Mouse (Mus musculus): ENCODE data around the gene Gcdh. TPM values are rescaled to one million over a fixed set of nuclear protein-coding genes. Genes with fewer than 3 reads are reported as not detected.

Gene Gcdh
- polyA plus RNA-seq, 1 experiment: 13.9 TPM

DNA sequence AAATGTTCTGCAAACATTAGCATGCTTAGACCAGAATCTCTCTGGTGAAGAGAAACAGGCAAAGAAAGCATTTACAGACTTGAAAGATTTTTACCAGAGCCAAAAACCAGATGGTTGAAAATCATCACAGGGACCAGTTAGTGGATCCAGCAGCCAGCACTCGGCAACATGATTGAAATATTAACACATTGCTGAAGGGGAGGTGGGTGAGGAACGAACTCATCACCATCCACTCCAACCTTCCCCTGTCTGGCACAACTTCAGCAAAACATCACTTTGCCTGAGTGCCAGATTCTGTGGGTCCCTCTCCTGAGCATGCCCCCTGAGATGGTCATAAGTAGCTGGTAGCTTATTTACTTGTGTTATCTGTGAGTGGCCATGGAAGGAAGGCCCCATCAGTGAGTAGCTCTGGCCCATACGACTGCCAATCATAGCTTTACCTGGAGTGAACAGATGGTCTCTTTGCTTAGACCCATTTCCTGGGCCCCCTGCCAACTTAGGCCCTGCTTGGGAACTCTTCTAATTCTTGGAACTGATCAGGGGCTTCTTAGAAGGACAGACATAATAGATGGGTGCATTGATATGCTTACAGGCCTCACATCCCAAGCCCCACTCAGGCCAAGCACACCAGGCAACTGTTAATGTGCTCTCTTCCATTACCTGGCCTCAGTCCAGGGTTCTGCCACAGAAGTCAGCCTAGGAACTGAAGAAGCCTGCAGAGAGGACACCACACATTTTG, 16.3 kb downstream of the Gcdh start:
- H3K36me3 ChIP-seq (replicated peaks; ENCODE audit: low read length): peaks cover 10% of the 10 kb centered on the region
- H3K27me3 ChIP-seq (replicated peaks): no peaks in the 10 kb centered on the region
- TF ChIP-seq GATA1 (IDR thresholded peaks at IDR 0.05; ENCODE audit: borderline replicate concordance, low read length): no peak
- TF ChIP-seq FLI1 (IDR thresholded peaks at IDR 0.05; ENCODE audit: low read length): no peak
- no peaks in the 10 kb centered on the region for H3K9me3 ChIP-seq
- H3K4me1 ChIP-seq: peaks cover 6% of the 10 kb centered on the region
- no peak overlapping the region for H3K4me3 ChIP-seq (replicated peaks)

DNA sequence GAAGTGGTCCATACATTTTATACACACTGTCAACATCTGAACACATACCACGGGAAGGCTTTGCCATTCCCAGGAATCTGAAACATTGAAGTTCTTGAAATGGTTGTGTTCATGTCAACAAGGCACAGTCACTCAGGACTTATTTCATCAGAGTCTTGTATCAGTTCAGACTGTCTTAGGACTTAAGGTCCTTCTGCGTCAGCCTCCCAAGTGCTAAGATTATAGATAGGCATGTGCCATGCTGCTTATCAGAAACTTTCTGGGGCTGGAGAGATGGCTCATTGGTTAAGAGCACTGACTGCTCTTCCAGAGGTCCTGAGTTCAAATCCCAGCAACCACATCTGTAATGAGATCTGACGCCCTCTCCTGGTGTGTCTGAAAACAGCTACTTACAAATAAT, 19.4 kb downstream of the Gcdh start:
- no peaks in the 10 kb centered on the region for H3K27me3 ChIP-seq (replicated peaks)
- TF ChIP-seq FLI1 (IDR thresholded peaks at IDR 0.05; ENCODE audit: low read length) (no peak), GATA1 (IDR thresholded peaks at IDR 0.05; ENCODE audit: borderline replicate concordance, low read length) (no peak)
- H3K4me1 ChIP-seq: peaks cover 19% of the 10 kb centered on the region
- H3K4me3 ChIP-seq (replicated peaks): no peak overlapping the region
- H3K9me3 ChIP-seq: no peaks in the 10 kb centered on the region
- peaks cover 22% of the 10 kb centered on the region for H3K36me3 ChIP-seq (replicated peaks; ENCODE audit: low read length)

DNA sequence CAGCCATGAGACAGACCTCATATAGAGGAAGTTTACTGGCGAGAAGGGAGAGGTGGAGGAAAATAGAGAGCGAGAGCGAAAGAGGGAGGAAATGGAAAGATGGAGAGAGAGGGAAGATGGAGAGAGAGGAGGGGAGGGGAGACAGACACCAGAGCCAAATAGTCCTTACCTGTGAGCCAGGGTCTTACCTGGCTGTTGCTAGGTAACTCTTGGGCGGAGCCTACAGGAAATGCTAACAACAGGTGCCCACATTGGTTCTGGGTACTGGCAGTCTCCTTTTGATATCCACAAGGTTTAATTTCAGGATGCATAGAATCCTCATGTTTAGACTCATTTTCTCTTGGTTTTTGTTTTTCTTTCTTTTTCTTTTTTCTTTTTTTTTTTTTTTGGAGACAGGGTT, 20.7 kb downstream of the Gcdh start:
- H3K27me3 ChIP-seq (replicated peaks): no peaks in the 10 kb centered on the region
- no peaks in the 10 kb centered on the region for H3K9me3 ChIP-seq
- peak overlapping the region; percentile 93 for H3K4me3 ChIP-seq (replicated peaks)
- no peak for TF ChIP-seq GATA1 (IDR thresholded peaks at IDR 0.05; ENCODE audit: borderline replicate concordance, low read length)
- TF ChIP-seq FLI1 (IDR thresholded peaks at IDR 0.05; ENCODE audit: low read length): no peak
- H3K4me1 ChIP-seq: peaks cover 19% of the 10 kb centered on the region
- peaks cover 35% of the 10 kb centered on the region for H3K36me3 ChIP-seq (replicated peaks; ENCODE audit: low read length)

DNA sequence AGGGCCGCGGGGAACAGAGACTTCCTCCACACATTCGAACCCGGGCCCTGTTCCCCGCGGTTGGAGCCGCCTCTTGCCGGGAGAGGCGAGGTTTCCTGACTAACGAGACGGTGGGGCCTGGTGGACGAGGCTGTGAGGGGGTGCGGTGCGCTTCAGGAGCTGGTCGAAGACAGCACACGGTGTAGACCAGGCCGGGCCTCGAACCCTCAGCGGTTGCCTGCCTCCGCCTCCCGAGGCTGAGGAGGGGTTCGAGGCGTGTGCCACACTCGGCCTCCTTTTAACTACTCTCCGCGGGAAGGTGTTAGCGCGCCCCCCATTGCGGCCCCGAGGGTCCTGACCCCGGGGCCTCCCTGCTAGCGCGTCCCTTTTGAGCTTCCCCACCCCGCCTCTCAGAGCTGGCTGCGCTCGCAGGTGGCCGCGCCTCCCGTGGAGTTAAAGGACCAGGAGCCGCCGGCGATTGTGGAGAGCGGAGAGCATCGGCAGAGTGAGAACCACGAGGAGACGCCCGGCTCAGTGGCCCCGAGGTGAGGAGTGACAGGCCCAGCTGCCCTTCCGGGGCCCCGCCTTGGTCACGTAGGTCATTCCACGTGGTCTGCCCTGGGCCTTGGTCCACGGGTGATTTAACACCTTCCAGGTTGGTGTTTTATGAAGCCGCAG, 21.3 kb downstream of the Gcdh start:
- TF ChIP-seq GATA1 (IDR thresholded peaks at IDR 0.05; ENCODE audit: borderline replicate concordance, low read length) (no peak), FLI1 (IDR thresholded peaks at IDR 0.05; ENCODE audit: low read length) (no peak)
- peak overlapping the region; percentile 93 for H3K4me3 ChIP-seq (replicated peaks)
- H3K27me3 ChIP-seq (replicated peaks): no peaks in the 10 kb centered on the region
- H3K4me1 ChIP-seq: peaks cover 19% of the 10 kb centered on the region
- H3K9me3 ChIP-seq: no peaks in the 10 kb centered on the region
- H3K36me3 ChIP-seq (replicated peaks; ENCODE audit: low read length): peaks cover 37% of the 10 kb centered on the region

DNA sequence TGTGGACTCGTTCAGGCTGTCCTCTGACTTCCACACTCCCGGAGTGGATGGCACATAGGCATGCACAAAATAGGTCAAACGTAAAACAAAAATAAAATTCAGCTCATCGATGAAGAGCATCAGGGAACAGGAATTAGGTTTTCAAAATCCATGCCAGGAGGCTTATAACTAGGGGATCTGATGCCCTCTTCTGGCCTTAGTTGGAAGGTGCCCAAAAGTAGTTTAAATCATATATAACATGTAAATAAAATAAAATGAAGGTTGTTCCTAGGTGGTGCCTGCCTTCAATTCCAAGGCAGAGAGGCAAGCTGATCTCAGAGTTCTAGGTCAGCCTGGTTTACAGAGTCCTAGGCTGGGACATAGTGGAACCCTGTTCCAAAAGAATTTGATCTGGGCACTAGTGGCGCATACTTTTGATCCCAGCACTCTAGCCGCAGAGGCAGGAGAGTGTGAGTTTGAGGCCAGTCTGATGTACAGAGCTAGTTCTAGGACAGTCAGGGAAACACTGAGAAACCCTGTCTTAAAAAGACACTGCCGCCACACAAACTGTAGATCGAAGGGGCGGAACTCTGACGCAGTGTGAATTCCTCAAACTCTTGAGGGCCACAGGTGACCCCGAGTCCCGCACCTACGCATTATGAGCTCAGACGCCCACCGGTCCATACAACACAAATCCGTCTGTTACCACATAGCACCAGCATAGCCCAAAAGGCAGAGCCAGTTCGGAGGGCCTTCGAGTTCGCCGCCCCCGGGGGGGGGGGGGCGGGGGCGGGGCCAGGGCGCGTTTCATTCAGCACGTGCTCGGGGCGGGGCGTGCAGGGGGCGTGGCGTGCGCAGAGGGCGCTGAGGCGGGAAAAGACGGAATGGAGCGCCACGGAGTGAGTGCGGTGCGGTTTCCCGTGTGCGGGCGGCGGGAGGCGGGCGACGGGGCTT, 22.1 kb downstream of the Gcdh start, which contains the start of gene Syce2:
Gene Syce2, plus strand, starts transcription at position 736 of the 933 bp plus-strand sequence.
- peaks cover 43% of the 10 kb centered on the region for H3K36me3 ChIP-seq (replicated peaks; ENCODE audit: low read length)
- H3K9me3 ChIP-seq: no peaks in the 10 kb centered on the region
- H3K4me3 ChIP-seq (replicated peaks): peak within 1 kb of the TSS; percentile 93
- TF ChIP-seq FLI1 (IDR thresholded peaks at IDR 0.05; ENCODE audit: low read length) (no peak), GATA1 (IDR thresholded peaks at IDR 0.05; ENCODE audit: borderline replicate concordance, low read length) (no peak)
- no peaks in the 10 kb centered on the region for H3K27me3 ChIP-seq (replicated peaks)
- peaks cover 19% of the 10 kb centered on the region for H3K4me1 ChIP-seq

DNA sequence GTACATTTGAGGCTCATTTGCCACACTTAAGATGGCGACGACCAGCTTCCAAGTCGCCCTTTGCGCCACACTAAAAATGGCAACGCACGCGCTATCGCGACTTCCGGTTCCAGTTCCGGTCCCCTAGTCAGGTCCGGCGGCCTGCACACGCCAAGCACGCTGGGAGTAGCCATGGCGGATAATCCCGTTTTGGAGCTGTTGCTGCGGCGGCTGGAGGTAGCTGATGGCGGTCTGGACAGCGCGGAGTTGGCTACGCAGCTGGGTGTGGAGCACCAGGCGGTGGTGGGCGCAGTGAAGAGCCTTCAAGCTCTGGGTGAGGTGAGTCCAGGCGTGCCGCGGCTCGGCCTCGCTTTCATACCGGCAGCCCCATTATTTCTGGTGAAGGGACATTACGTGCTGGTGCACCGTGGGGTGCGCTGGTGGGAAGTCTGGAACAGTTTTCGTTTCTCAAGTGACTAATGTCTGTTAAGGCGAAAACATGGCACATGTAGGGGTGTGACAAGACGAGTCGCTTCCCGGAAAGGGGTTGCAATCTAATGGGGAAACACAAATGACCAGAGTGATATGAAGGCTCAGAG, 36.8 kb downstream of the Gcdh start, which contains the start of gene Farsa:
Gene Farsa, plus strand, starts transcription at position 126 of the 578 bp plus-strand sequence.
- Histone ChIP-seq H3K27me3 (replicated peaks) (no peaks in the 10 kb centered on the region), H3K9me3 (no peaks in the 10 kb centered on the region), H3K4me3 (replicated peaks) (peak within 1 kb of the TSS; percentile 96), H3K36me3 (replicated peaks; ENCODE audit: low read length) (peaks cover 36% of the 10 kb centered on the region), H3K4me1 (peaks cover 53% of the 10 kb centered on the region)
- TF ChIP-seq GATA1 (IDR thresholded peaks at IDR 0.05; ENCODE audit: borderline replicate concordance, low read length): peak; percentile 49; the same call in 1 of the 3 replicates
- peak; percentile 98 for TF ChIP-seq FLI1 (IDR thresholded peaks at IDR 0.05; ENCODE audit: low read length)

DNA sequence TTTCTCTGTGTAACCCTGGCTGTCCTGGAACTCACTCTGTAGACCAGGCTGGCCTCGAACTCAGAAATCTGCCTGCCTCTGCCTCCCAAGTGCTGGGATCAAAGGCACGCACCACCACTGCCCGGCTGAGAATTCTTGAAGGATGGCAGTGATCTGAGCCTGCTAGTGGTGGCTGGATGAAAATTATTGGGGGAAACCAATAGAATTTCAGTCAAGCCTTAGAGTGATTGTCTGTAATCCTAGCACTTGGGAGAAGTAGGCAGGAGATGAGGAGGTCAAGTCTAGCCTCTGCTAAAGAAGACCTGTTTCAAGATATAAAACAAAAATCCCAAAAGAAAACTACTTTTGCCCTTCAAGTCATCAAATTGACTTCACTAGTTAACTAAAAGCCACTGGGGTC, 37.3 kb downstream of the Gcdh start:
- peaks cover 53% of the 10 kb centered on the region for H3K4me1 ChIP-seq

DNA sequence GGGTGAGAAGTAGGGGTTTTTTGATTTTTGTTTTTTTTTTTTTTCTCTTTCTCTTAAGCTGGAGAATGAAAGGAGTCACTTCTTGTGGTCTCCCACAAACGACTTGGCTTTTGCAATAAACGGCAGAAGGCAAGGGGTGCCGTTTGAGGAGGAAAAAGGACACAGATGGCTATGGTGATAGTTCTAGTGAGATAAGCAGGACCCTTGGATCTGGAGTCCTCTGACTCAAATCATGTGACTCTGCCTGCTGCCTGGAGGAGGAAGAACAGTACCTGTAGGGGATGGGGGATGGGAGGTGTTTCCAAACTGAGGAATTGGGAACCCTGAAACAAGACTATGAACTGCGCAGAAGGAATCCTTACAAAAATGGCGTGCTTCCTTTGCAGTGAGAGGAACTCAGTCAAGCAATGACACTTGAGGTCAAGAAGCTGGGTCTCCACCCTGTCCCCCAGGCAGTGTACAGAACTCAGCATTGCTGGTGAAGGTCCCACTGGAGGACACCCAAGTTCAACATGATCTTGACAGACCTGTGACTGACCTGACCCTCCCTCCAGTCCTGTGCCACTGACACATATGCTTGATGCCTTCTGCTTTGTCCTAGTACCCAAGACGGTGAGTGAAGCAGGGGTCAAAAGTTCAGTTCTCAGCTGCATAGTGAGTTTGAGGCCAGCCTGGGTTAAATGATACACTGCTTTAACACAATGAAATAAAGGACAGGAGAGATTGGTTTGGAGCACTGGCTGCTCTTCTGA, 45.9 kb downstream of the Gcdh start:
- no peak for TF ChIP-seq FLI1 (IDR thresholded peaks at IDR 0.05; ENCODE audit: low read length)
- TF ChIP-seq GATA1 (IDR thresholded peaks at IDR 0.05; ENCODE audit: borderline replicate concordance, low read length): no peak
- Histone ChIP-seq H3K4me3 (replicated peaks) (peak overlapping the region; percentile 99), H3K27me3 (replicated peaks) (no peaks in the 10 kb centered on the region), H3K4me1 (peaks cover 47% of the 10 kb centered on the region), H3K36me3 (replicated peaks; ENCODE audit: low read length) (peaks cover 36% of the 10 kb centered on the region), H3K9me3 (no peaks in the 10 kb centered on the region)

More for the DNA sequence above, 37.3 kb downstream of the Gcdh start:
- TF ChIP-seq FLI1 (IDR thresholded peaks at IDR 0.05; ENCODE audit: low read length) (no peak), GATA1 (IDR thresholded peaks at IDR 0.05; ENCODE audit: borderline replicate concordance, low read length) (no peak)
- Histone ChIP-seq H3K36me3 (replicated peaks; ENCODE audit: low read length) (peaks cover 30% of the 10 kb centered on the region), H3K4me3 (replicated peaks) (peak overlapping the region; percentile 96), H3K9me3 (no peaks in the 10 kb centered on the region), H3K27me3 (replicated peaks) (no peaks in the 10 kb centered on the region)

Measured in megakaryocyte, embryonic 14.5 days (primary cell).